Mouse (Mus musculus): ENCODE measurements around the gene Tmem128. TPM values are rescaled to one million over a fixed set of nuclear protein-coding genes. Genes with fewer than 3 reads are reported as not detected.

The Tmem128 gene
- 56.5 TPM for polyA plus RNA-seq (2014; fragmentation: Illumina TruSeq; extraction: RNeasy Lipid Tissue Mini Kit (QIAGEN cat#74804); ENCODE audit: low replicate concordance)

GRCm38 (mm10) chr5:38260107-38260682 lies at the start of gene Tmem128:
Tmem128 (plus strand) TSS chr5:38260185.

GRCm38 (mm10) chr5:38220328-38220912 lies 39.6 kb upstream of the Tmem128 start, which contains the start of the genes Zbtb49 and Lyar:
Zbtb49 (minus strand) TSS chr5:38220457.
Lyar (plus strand) TSS chr5:38220470.

GRCm38 (mm10) chr5:38275771-38276170 lies 15.8 kb downstream of the Tmem128 start, which contains the start of gene Otop1:
Otop1 (plus strand) TSS chr5:38275972.

Other genes with a start within 250 kb of the Tmem128 start
- gene Stx18, start 221.4 kb upstream of the Tmem128 start, polyA plus RNA-seq (2014; fragmentation: Illumina TruSeq; extraction: RNeasy Lipid Tissue Mini Kit (QIAGEN cat#74804); ENCODE audit: low replicate concordance): 27.3 TPM
- gene Nsg1, start 100.3 kb upstream of the Tmem128 start, polyA plus RNA-seq (2014; fragmentation: Illumina TruSeq; extraction: RNeasy Lipid Tissue Mini Kit (QIAGEN cat#74804); ENCODE audit: low replicate concordance): 1.2 TPM
- gene Zbtb49, start 39.7 kb upstream of the Tmem128 start, polyA plus RNA-seq (2014; fragmentation: Illumina TruSeq; extraction: RNeasy Lipid Tissue Mini Kit (QIAGEN cat#74804); ENCODE audit: low replicate concordance): 1.4 TPM
- 33.8 TPM for gene Lyar, start 39.7 kb upstream of the Tmem128 start, polyA plus RNA-seq (2014; fragmentation: Illumina TruSeq; extraction: RNeasy Lipid Tissue Mini Kit (QIAGEN cat#74804); ENCODE audit: low replicate concordance)
- not detected for gene Otop1, start 15.8 kb downstream of the Tmem128 start, polyA plus RNA-seq (2014; fragmentation: Illumina TruSeq; extraction: RNeasy Lipid Tissue Mini Kit (QIAGEN cat#74804); ENCODE audit: low replicate concordance)
- gene Drd5, start 59.2 kb downstream of the Tmem128 start, polyA plus RNA-seq (2014; fragmentation: Illumina TruSeq; extraction: RNeasy Lipid Tissue Mini Kit (QIAGEN cat#74804); ENCODE audit: low replicate concordance): not detected
- gene Slc2a9, start 243.0 kb downstream of the Tmem128 start, polyA plus RNA-seq (2014; fragmentation: Illumina TruSeq; extraction: RNeasy Lipid Tissue Mini Kit (QIAGEN cat#74804); ENCODE audit: low replicate concordance): 27.2 TPM